Mouse (Mus musculus): ENCODE measurements at regions not wholly inside any gene's neighbourhood (a gene's known extent, or its start where the extent isn't known, plus 50 kb on each side); places are given as distances from the start of the nearest gene placed in this dataset.
"Not testable (repeated sequence)": the region's sequence is repeated elsewhere in the genome, so short reads cannot be mapped to it uniquely, and the experiment has no call there.

DNA sequence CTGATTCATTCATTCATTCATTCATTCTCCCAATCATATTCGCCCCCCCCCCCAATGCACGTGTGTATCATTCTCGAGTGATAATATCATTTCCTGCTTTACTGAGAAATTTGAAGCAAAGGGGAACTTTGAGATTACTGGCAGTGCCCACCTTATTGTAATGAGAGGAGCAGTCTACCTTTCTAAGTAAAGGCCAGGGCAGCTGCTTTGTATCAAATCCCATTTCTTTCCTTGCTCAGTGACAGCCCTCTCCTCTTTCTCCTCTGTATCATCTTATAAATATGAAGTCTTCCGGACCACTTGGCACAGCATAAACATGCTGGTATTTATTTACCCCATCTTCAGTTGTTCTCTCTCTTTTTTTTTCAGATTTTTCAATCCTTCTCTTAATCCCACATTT lies 139.1 kb upstream of the Tacstd2 start:
- not testable (repeated sequence) for DNase-seq (ENCODE audit: low read depth, low spot score)

GRCm38 (mm10) chr6:67673316-67673715 lies 137.7 kb upstream of the Tacstd2 start:
- not testable (repeated sequence) for DNase-seq (ENCODE audit: low read depth, low spot score)

DNA sequence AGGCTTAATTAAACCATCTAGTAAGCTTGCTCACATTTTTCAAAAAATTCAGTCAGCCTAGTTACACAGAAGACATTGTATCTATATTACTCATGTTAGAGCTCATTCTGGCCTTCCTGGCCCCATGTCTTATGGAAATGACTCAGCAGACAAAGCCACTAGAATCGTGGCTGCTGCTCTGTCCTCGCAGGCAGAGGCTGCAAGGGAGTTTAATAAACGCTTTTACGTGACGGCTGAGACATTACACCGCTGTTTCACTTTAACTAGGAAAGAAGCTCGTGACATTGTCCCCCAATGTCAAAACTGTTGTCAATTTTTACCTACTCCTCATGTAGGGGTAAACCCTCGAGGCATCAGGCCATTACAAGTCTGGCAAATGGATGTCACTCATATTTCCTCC lies 132.5 kb upstream of the Tacstd2 start:
- not testable (repeated sequence) for DNase-seq (ENCODE audit: low read depth, low spot score)

GRCm38 (mm10) chr6:67631617-67632016 lies 96.0 kb upstream of the Tacstd2 start:
- no peak for DNase-seq (ENCODE audit: low read depth, low spot score)

- no peak for DNase-seq (ENCODE audit: low read depth, low spot score)
Observed at GRCm38 (mm10) chr6:67610402-67610801, 74.8 kb upstream of the Tacstd2 start.

DNA sequence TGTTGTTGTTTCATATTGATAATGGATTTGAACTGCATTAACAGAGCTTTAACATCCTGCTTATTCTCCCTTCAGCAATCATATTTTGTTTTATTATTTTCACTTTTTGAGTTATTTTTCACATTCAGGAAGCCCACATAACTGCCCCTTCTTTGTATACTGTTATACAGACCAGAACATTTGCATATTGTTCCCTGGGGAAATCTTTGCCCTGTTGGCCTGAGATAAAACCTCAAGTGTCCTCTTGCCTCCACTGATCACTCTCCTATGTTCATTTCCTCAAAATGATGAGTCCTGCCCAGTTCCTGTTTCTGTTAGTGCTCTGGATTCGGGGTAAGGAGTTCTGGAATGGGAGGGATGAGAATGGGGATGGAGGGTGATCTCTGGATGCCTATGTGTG lies 73.9 kb upstream of the Tacstd2 start:
- not testable (repeated sequence) for DNase-seq (ENCODE audit: low read depth, low spot score)

Measured in mesoderm, embryonic 11.5 days (tissue).